26 mouse cellular contexts compared by ENCODE assay signal in genomic region chr14:28069826-28070225, GRCm38 (mm10).
DNase-seq lines count a peak whose midpoint lies in the region; ATAC-seq lines count a peak whose summit lies in the region.
"Had no signal": no experiment of that assay in that cellular context is flagged by ENCODE, and none has a peak within 500 bp of the region (broad histone marks: within the 10 kb centered on the region; RNA-seq: fewer than 3 reads in every experiment).

No protein-coding gene starts in this region.

- DNase-seq in midbrain, embryonic 11.5 days (ENCODE audit: low spot score, missing footprints): peak; percentile 75
- no peak for DNase-seq in midbrain, embryonic 10.5 days (ENCODE audit: low spot score)
- peak; percentile 22 for DNase-seq in NIH3T3 (ENCODE audit: low read depth)
- no peak for DNase-seq in layer of hippocampus, postnatal 14 days (ENCODE audit: low spot score in 2 of 2)
- DNase-seq in liver, embryonic 11.5 days (ENCODE audit: low spot score): no peak
- DNase-seq: adrenal gland, adult 2 months; adrenal gland, postnatal 10 days; adrenal gland, postnatal 25 days; B cell, adult 2 months; cerebellum, adult 11 months; cerebellum, adult 18-20 months; cerebellum, adult 8-10 months; cerebellum, adult 9-11 months; cerebellum, postnatal 14 days; cerebellum, postnatal 36 days; embryo, embryonic 11 days had no signal

- no peak overlapping the region for H3K4me3 ChIP-seq in midbrain, embryonic 11.5 days (ENCODE audit: low read depth, low read length)
- H3K4me3 ChIP-seq in midbrain, embryonic 10.5 days: no peak overlapping the region
- no peak overlapping the region for H3K4me3 ChIP-seq in liver, embryonic 11.5 days (ENCODE audit: low read depth, low read length)
- H3K4me3 ChIP-seq: embryonic facial prominence, embryonic 13.5 days; embryonic facial prominence, embryonic 15.5 days; erythroblast, embryonic 14.5 days; forebrain, embryonic 10.5 days; forebrain, embryonic 12.5 days had no signal

- H3K9ac ChIP-seq in midbrain, embryonic 11.5 days (ENCODE audit: low read length): no peak overlapping the region
- no peak overlapping the region for H3K9ac ChIP-seq in liver, embryonic 11.5 days (ENCODE audit: low read depth, low read length)
- H3K9ac ChIP-seq: embryonic facial prominence, embryonic 13.5 days; embryonic facial prominence, embryonic 15.5 days; forebrain, embryonic 12.5 days had no signal

- H3K27ac ChIP-seq in midbrain, embryonic 11.5 days (ENCODE audit: low read depth, low read length): no peak overlapping the region
- no peak overlapping the region for H3K27ac ChIP-seq in midbrain, embryonic 10.5 days (replicated peaks)
- no peak overlapping the region for H3K27ac ChIP-seq in liver, embryonic 11.5 days (ENCODE audit: low read depth, low read length)
- H3K27ac ChIP-seq: embryonic facial prominence, embryonic 13.5 days; embryonic facial prominence, embryonic 15.5 days; forebrain, embryonic 10.5 days; forebrain, embryonic 12.5 days had no signal

- no peak for ATAC-seq in midbrain, embryonic 11.5 days (ENCODE audit: low FRiP score)
- no peak for ATAC-seq in liver, embryonic 11.5 days (replicated peaks; ENCODE audit: low FRiP score)
- ATAC-seq: CD4-positive, CD25-positive, alpha-beta regulatory T cell, adult 4 months; forebrain, embryonic 14.5 days; forebrain, embryonic 16.5 days had no signal

- H3K9me3 ChIP-seq in midbrain, embryonic 11.5 days (ENCODE audit: control insufficient read depth, low read length): no peaks in the 10 kb centered on the region
- H3K9me3 ChIP-seq in midbrain, embryonic 10.5 days (replicated peaks): no peaks in the 10 kb centered on the region
- H3K9me3 ChIP-seq in liver, embryonic 11.5 days (ENCODE audit: control insufficient read depth, low read length): no peaks in the 10 kb centered on the region
- H3K9me3 ChIP-seq: embryonic facial prominence, embryonic 13.5 days; embryonic facial prominence, embryonic 15.5 days; forebrain, embryonic 10.5 days; forebrain, embryonic 12.5 days had no signal

- H3K36me3 ChIP-seq in midbrain, embryonic 11.5 days (ENCODE audit: control insufficient read depth, insufficient read depth, low read length): no peaks in the 10 kb centered on the region
- no peaks in the 10 kb centered on the region for H3K36me3 ChIP-seq in midbrain, embryonic 10.5 days
- no peaks in the 10 kb centered on the region for H3K36me3 ChIP-seq in liver, embryonic 11.5 days (ENCODE audit: control insufficient read depth, insufficient read depth, low read length)
- H3K36me3 ChIP-seq: embryonic facial prominence, embryonic 13.5 days; embryonic facial prominence, embryonic 15.5 days; forebrain, embryonic 10.5 days; forebrain, embryonic 12.5 days; G1E had no signal

- 83% methylated on average over 2 of the region's 2 CpGs for WGBS in midbrain, embryonic 11.5 days
- WGBS in midbrain, embryonic 10.5 days: 84% methylated on average over 2 of the region's 2 CpGs
- 86% methylated on average over 2 of the region's 2 CpGs for WGBS in liver, embryonic 11.5 days

- no peak overlapping the region for H3K4me2 ChIP-seq in midbrain, embryonic 11.5 days
- no peak overlapping the region for H3K4me2 ChIP-seq in liver, embryonic 11.5 days
- H3K4me2 ChIP-seq: embryonic facial prominence, embryonic 13.5 days; embryonic facial prominence, embryonic 15.5 days; forebrain, embryonic 12.5 days had no signal

- H3K4me1 ChIP-seq in midbrain, embryonic 11.5 days (ENCODE audit: control insufficient read depth, insufficient read depth, low read length): peaks cover 5% of the 10 kb centered on the region; the same call in 1 of the 2 replicates
- peaks cover 14% of the 10 kb centered on the region for H3K4me1 ChIP-seq in midbrain, embryonic 10.5 days
- no peaks in the 10 kb centered on the region for H3K4me1 ChIP-seq in liver, embryonic 11.5 days (replicated peaks; ENCODE audit: control insufficient read depth, insufficient read depth, low read length)
- H3K4me1 ChIP-seq: embryonic facial prominence, embryonic 13.5 days; embryonic facial prominence, embryonic 15.5 days had no signal

- no peaks in the 10 kb centered on the region; the same call in 1 of the 2 replicates for H3K27me3 ChIP-seq in midbrain, embryonic 11.5 days (ENCODE audit: control insufficient read depth, insufficient read depth, low read length)
- H3K27me3 ChIP-seq in midbrain, embryonic 10.5 days (ENCODE audit: low read depth, poor library complexity, severe bottlenecking): peaks cover 6% of the 10 kb centered on the region; the same call in 1 of the 2 replicates
- H3K27me3 ChIP-seq in liver, embryonic 11.5 days (replicated peaks; ENCODE audit: control insufficient read depth, insufficient read depth, low read length): no peaks in the 10 kb centered on the region
- H3K27me3 ChIP-seq: CH12.LX; embryonic facial prominence, embryonic 13.5 days; embryonic facial prominence, embryonic 15.5 days; forebrain, embryonic 12.5 days had no signal

Comparison
In these comparisons a context has a peak if more than half of its experiments do, and no peak if none do; other contexts are left out.
1. DNase-seq: peak in midbrain, embryonic 11.5 days (single experiment) and NIH3T3 (single experiment); none in midbrain, embryonic 10.5 days (single experiment), layer of hippocampus, postnatal 14 days (0 of 2) and liver, embryonic 11.5 days (single experiment).